Mouse (Mus musculus): ENCODE data around the gene Acot12.

DNA sequence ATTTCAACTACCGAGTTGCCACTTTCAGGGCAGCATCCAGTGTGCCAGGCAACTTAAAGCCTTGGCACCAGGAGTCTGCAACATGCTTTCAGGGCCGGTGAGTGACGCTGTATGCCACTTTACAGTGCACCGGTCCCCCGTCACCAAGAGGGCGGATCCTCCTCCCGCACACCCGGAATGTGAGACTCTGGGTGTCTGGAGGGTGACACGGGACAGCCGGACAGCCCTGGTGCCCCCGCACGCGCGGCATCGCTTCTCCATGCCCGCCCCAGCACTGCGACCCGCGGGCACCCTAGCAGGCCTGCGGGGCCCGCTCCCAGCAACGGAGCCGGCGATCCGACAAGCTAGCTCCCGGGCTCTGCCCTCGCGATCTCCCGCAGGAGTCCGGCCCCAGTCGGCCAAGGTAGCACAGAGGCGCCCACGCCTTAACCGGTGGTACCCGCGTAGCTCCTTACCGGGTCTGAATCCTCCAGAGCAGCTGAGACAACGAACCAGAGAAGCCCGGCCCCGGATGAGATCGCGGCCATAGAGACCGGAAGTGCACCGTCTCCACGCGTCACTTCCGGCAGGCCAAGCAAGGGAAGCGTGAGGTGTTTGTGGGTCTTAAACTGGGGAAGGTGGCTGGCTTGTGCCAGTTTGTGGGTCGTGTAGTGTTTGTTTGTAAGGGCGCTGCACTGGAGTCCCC is 66.0 kb downstream of the Acot12 start, which contains the start of gene Zcchc9:
- TF ChIP-seq GATA1 (IDR thresholded peaks at IDR 0.05; ENCODE audit: borderline replicate concordance, low read length) (no peak), FLI1 (IDR thresholded peaks at IDR 0.05; ENCODE audit: low read length) (peak; percentile 92)
